8 mouse cellular contexts compared by ENCODE assay signal in the genomic region with DNA sequence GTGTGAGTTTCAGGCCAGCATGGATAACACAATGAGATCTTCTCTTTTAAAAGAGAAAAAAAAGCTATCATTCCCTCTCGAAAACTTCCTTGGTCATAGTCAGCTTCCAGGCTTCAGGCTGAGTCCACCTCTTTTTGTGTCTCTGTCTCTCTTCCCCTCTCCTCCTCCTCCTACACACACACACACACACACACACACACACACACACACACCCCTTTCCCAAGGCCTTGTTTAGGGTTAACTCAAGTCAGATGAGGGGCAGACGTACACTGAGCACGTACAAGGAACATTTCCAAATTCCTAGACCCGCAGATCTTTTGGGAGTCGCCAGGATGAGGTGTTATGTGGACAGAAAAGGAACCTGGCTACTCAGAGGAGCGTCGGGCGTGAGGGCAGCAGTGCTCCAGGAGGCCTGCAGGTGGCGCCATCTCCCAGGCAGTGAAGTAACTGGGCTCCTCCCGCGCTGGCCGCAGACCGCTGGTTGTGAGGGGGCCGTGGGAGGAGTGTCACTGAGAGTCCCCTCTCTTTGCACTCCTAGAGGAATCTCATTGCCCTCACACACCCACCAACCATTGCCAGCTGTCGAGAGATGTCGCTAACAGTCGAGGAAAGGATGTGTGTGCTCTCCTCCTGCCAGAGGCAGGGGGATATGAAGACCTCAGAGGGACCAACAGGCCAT. TPM values are rescaled to one million over a fixed set of nuclear protein-coding genes. Genes with fewer than 3 reads are reported as not detected.
A peak's percentile ranks its signal among the peaks of the same experiment; 100 is the strongest.
DNase-seq lines count a peak whose midpoint lies in the region; ATAC-seq and TF ChIP-seq lines count a peak whose summit lies in the region.

No protein-coding gene starts in this region.

- H3K4me2 ChIP-seq in embryonic facial prominence, embryonic 15.5 days (replicated peaks), result peak overlapping the region; percentile 41

- H3K36me3 ChIP-seq in ES-Bruce4 (ENCODE audit: control insufficient read depth, insufficient read depth, low read length, poor library complexity, severe bottlenecking), result no peaks in the 10 kb centered on the region
- no peaks in the 10 kb centered on the region for H3K36me3 ChIP-seq in embryonic facial prominence, embryonic 15.5 days

- TF ChIP-seq POLR2A in ES-Bruce4 (IDR thresholded peaks at IDR 0.05; ENCODE audit: insufficient read depth, low read length), result no peak
- TF ChIP-seq POLR2A in bone marrow macrophage, adult 2 months (IDR thresholded peaks at IDR 0.05; ENCODE audit: borderline replicate concordance, low read depth, low read length), result no peak

- no peak overlapping the region for H3K27ac ChIP-seq in ES-Bruce4 (ENCODE audit: insufficient read depth, low read length)
- H3K27ac ChIP-seq in bone marrow macrophage, adult 2 months (ENCODE audit: insufficient read depth, low read depth, low read length), result no peak overlapping the region
- H3K27ac ChIP-seq in embryonic facial prominence, embryonic 15.5 days (replicated peaks), result no peak overlapping the region

- TF ChIP-seq EP300 in ES-Bruce4 (IDR thresholded peaks at IDR 0.05; ENCODE audit: insufficient read depth, low read depth, low read length), result no peak

- H3K4me1 ChIP-seq in ES-Bruce4 (ENCODE audit: control insufficient read depth, insufficient read depth, low read length), result no peaks in the 10 kb centered on the region
- no peaks in the 10 kb centered on the region for H3K4me1 ChIP-seq in bone marrow macrophage, adult 2 months (ENCODE audit: control insufficient read depth, insufficient read depth, low read length)
- peaks cover 25% of the 10 kb centered on the region for H3K4me1 ChIP-seq in embryonic facial prominence, embryonic 15.5 days

- 3% methylated on average over 17 of the region's 17 CpGs for WGBS in embryonic facial prominence, embryonic 15.5 days

- no peak overlapping the region for H3K4me3 ChIP-seq in ES-Bruce4 (ENCODE audit: low read depth, low read length)
- H3K4me3 ChIP-seq in bone marrow macrophage, adult 2 months (ENCODE audit: insufficient read depth, low read length), result no peak overlapping the region
- H3K4me3 ChIP-seq in embryonic facial prominence, embryonic 15.5 days (replicated peaks), result no peak overlapping the region

- no peaks in the 10 kb centered on the region for H3K27me3 ChIP-seq in ES-Bruce4 (ENCODE audit: control insufficient read depth, insufficient read depth, low read length, poor library complexity, severe bottlenecking)
- no peaks in the 10 kb centered on the region for H3K27me3 ChIP-seq in embryonic facial prominence, embryonic 15.5 days

- no peak overlapping the region for H3K9ac ChIP-seq in ES-Bruce4 (ENCODE audit: low read depth, poor library complexity, severe bottlenecking)
- H3K9ac ChIP-seq in embryonic facial prominence, embryonic 15.5 days, result no peak overlapping the region

- ATAC-seq in embryonic facial prominence, embryonic 15.5 days (ENCODE audit: insufficient number of reproducible peaks, low FRiP score, low TSS enrichment, low read depth), result peak; percentile 77

- H3K9me3 ChIP-seq in ES-Bruce4 (replicated peaks; ENCODE audit: control insufficient read depth, insufficient read depth, low read length, poor library complexity, severe bottlenecking), result no peaks in the 10 kb centered on the region
- no peaks in the 10 kb centered on the region for H3K9me3 ChIP-seq in embryonic facial prominence, embryonic 15.5 days (replicated peaks)

- DNase-seq in heart, postnatal 10 days, result peak; percentile 68 to 83
- DNase-seq in layer of hippocampus, postnatal 25 days (ENCODE audit: extremely low spot score in 1 of 2, low spot score in 1 of 2), result peak; percentile 47 to 81
- peak; percentile 73 to 77 for DNase-seq in lung, postnatal 4 days
- DNase-seq in right cerebral cortex, adult 18-20 months, result peak; percentile 58
- DNase-seq in urinary bladder, postnatal 4 days (ENCODE audit: low spot score in 2 of 2), result peak; percentile 44 to 71

- intact Hi-C loops in heart, postnatal 10 days (cut with DNase I), result loop anchor here (1.0 to 2.0 kb wide), 2 partner anchors 153 to 240 kb away; no protein-coding TSS in a partner anchor

- peak; percentile 98 for TF ChIP-seq CTCF in ES-Bruce4 (IDR thresholded peaks at IDR 0.05; ENCODE audit: low read depth, low read length)
- TF ChIP-seq CTCF in bone marrow macrophage, adult 2 months (IDR thresholded peaks at IDR 0.05; ENCODE audit: low read depth, low read length), result peak; percentile 88

RNA-seq across cellular contexts. Expression of a gene that starts 51.3 kb away (rescaled TPM):
- polyA plus RNA-seq in ES-Bruce4 (2011; ENCODE audit: insufficient read depth, insufficient read length, low read depth, missing spikeins), result 116 and 125 TPM in 2 replicates
- 217 and 221 TPM in 2 replicates for polyA plus RNA-seq in bone marrow macrophage, adult 2 months (2012; ENCODE audit: insufficient read depth, insufficient read length, missing spikeins)
- polyA plus RNA-seq in embryonic facial prominence, embryonic 15.5 days (2015; fragmentation: Nextera tagmentation; extraction: Ambion mirVana), result 38.1 and 47.7 TPM in 2 replicates
- 100 to 1,000 TPM; 125 to 126 TPM for total RNA-seq in heart, postnatal 10 days (2021)
- 100 to 1,000 TPM; 206 to 232 TPM for total RNA-seq in layer of hippocampus, postnatal 25 days (2021)
